Mouse (Mus musculus) CD4-positive helper T cell, adult 2 months (primary cell): ENCODE results near the gene A930004D18Rik.
A peak's percentile ranks its signal among the peaks of the same experiment; 100 is the strongest.

Experiments
- DNase-seq: peaks from one replicate; pipeline ENCODE4 v3.0.0-alpha.2; 2012; ENCODE audit warnings: low read depth, missing footprints, low spot score

Gene A930004D18Rik

GRCm38 (mm10) chr2:18053243-18053950, 15.9 kb upstream of the A930004D18Rik start:
- DNase-seq, result no peak

GRCm38 (mm10) chr2:18052581-18052980, 15.0 kb upstream of the A930004D18Rik start:
- no peak for DNase-seq

GRCm38 (mm10) chr2:18051831-18052170, 14.3 kb upstream of the A930004D18Rik start:
- no peak for DNase-seq

- DNase-seq, result no peak
Measured at GRCm38 (mm10) chr2:18051026-18051830, 13.7 kb upstream of the A930004D18Rik start.

- DNase-seq, result peak; percentile 49
Measured at GRCm38 (mm10) chr2:18050541-18050985, 13.0 kb upstream of the A930004D18Rik start.

GRCm38 (mm10) chr2:18050018-18050417, 12.5 kb upstream of the A930004D18Rik start:
- no peak for DNase-seq

- no peak for DNase-seq
Measured at GRCm38 (mm10) chr2:18049279-18049821, 11.8 kb upstream of the A930004D18Rik start.

- peak; percentile 16 for DNase-seq
Measured at GRCm38 (mm10) chr2:18048453-18049075, 11.0 kb upstream of the A930004D18Rik start, which contains the start of gene Skida1. Gene Skida1 (minus strand): TSS chr2:18049051.

- DNase-seq, result peak; percentile 67
Measured at GRCm38 (mm10) chr2:18047646-18048452, 10.3 kb upstream of the A930004D18Rik start.

- peak; percentile 67 for DNase-seq
Measured at GRCm38 (mm10) chr2:18046758-18047645, 9.5 kb upstream of the A930004D18Rik start.

GRCm38 (mm10) chr2:18046186-18046585, 8.6 kb upstream of the A930004D18Rik start:
- no peak for DNase-seq

- DNase-seq, result no peak
Measured at GRCm38 (mm10) chr2:18045781-18046181, 8.2 kb upstream of the A930004D18Rik start.

GRCm38 (mm10) chr2:18045143-18045780, 7.7 kb upstream of the A930004D18Rik start:
- DNase-seq, result no peak

GRCm38 (mm10) chr2:18041199-18041885, 3.8 kb upstream of the A930004D18Rik start:
- DNase-seq, result no peak

GRCm38 (mm10) chr2:18040347-18041160, 3.0 kb upstream of the A930004D18Rik start:
- DNase-seq, result no peak

GRCm38 (mm10) chr2:18039566-18040290, 2.2 kb upstream of the A930004D18Rik start:
- no peak for DNase-seq

GRCm38 (mm10) chr2:18038895-18039371, 1.4 kb upstream of the A930004D18Rik start:
- no peak for DNase-seq
